ENCODE assay signal across 8 mouse cellular contexts in genomic region chr11:21238279-21239020, GRCm38 (mm10). TPM values are rescaled to one million over a fixed set of nuclear protein-coding genes. Genes with fewer than 3 reads are reported as not detected.
DNase-seq lines count a peak whose midpoint lies in the region; ATAC-seq and TF ChIP-seq lines count a peak whose summit lies in the region.

No protein-coding gene starts in this region.

- H3K4me2 ChIP-seq in embryonic facial prominence, embryonic 11.5 days (ENCODE audit: low read depth, low read length): peak overlapping the region; percentile 67
- peak overlapping the region; percentile 80 for H3K4me2 ChIP-seq in heart, embryonic 13.5 days
- peak overlapping the region; percentile 62 for H3K4me2 ChIP-seq in limb, embryonic 11.5 days (ENCODE audit: low read depth, severe bottlenecking)
- peak overlapping the region; percentile 67 for H3K4me2 ChIP-seq in midbrain, embryonic 12.5 days (replicated peaks)
- H3K4me2 ChIP-seq in stomach, embryonic 14.5 days (replicated peaks; ENCODE audit: low read depth, low read length): peak overlapping the region; percentile 63

- H3K9me3 ChIP-seq in G1E (replicated peaks): no peaks in the 10 kb centered on the region
- H3K9me3 ChIP-seq in embryonic facial prominence, embryonic 11.5 days (replicated peaks; ENCODE audit: control insufficient read depth, low read length): no peaks in the 10 kb centered on the region
- H3K9me3 ChIP-seq in heart, embryonic 13.5 days: no peaks in the 10 kb centered on the region
- no peaks in the 10 kb centered on the region for H3K9me3 ChIP-seq in limb, embryonic 11.5 days (ENCODE audit: control insufficient read depth, low read length)
- H3K9me3 ChIP-seq in midbrain, embryonic 12.5 days: no peaks in the 10 kb centered on the region
- no peaks in the 10 kb centered on the region for H3K9me3 ChIP-seq in stomach, embryonic 14.5 days (ENCODE audit: control insufficient read depth, low read depth, low read length)

- TF ChIP-seq CTCF in G1E (IDR thresholded peaks at IDR 0.05; ENCODE audit: low read depth, low read length): no peak

- H3K4me3 ChIP-seq in G1E (ENCODE audit: low read depth, low read length): peak overlapping the region; percentile 93
- peak overlapping the region; percentile 96 for H3K4me3 ChIP-seq in embryonic facial prominence, embryonic 11.5 days (ENCODE audit: low read depth, low read length)
- H3K4me3 ChIP-seq in heart, embryonic 13.5 days: peak overlapping the region; percentile 95
- H3K4me3 ChIP-seq in limb, embryonic 11.5 days (ENCODE audit: low read depth, low read length): peak overlapping the region; percentile 77
- peak overlapping the region; percentile 90 for H3K4me3 ChIP-seq in midbrain, embryonic 12.5 days
- H3K4me3 ChIP-seq in stomach, embryonic 14.5 days (ENCODE audit: low read depth, low read length): peak overlapping the region; percentile 89

- H3K36me3 ChIP-seq in G1E (replicated peaks): no peaks in the 10 kb centered on the region
- no peaks in the 10 kb centered on the region for H3K36me3 ChIP-seq in embryonic facial prominence, embryonic 11.5 days (replicated peaks; ENCODE audit: control insufficient read depth, insufficient read depth, low read depth, low read length)
- no peaks in the 10 kb centered on the region for H3K36me3 ChIP-seq in heart, embryonic 13.5 days
- H3K36me3 ChIP-seq in limb, embryonic 11.5 days (ENCODE audit: control insufficient read depth, insufficient read depth, low read length): no peaks in the 10 kb centered on the region
- H3K36me3 ChIP-seq in midbrain, embryonic 12.5 days: no peaks in the 10 kb centered on the region
- H3K36me3 ChIP-seq in stomach, embryonic 14.5 days (ENCODE audit: control insufficient read depth, insufficient read depth, low read length): no peaks in the 10 kb centered on the region

- no peak for ATAC-seq in G1E (ENCODE audit: extremely low read depth, insufficient number of reproducible peaks, low FRiP score, poor library complexity, severe bottlenecking)
- peak; percentile 92 for ATAC-seq in embryonic facial prominence, embryonic 11.5 days (replicated peaks; ENCODE audit: insufficient number of reproducible peaks, low FRiP score, low TSS enrichment, low read depth)
- ATAC-seq in heart, embryonic 13.5 days (ENCODE audit: extremely low read depth, insufficient number of reproducible peaks, low FRiP score, low TSS enrichment): peak; percentile 69
- ATAC-seq in limb, embryonic 11.5 days (ENCODE audit: insufficient number of reproducible peaks, low FRiP score, low TSS enrichment, low read depth): peak; percentile 87
- ATAC-seq in midbrain, embryonic 12.5 days (ENCODE audit: low FRiP score, low read depth): peak; percentile 90
- peak; percentile 85 for ATAC-seq in stomach, embryonic 14.5 days (ENCODE audit: insufficient number of reproducible peaks, insufficient read depth, low FRiP score, low read depth)

- no peaks in the 10 kb centered on the region for H3K27me3 ChIP-seq in G1E (ENCODE audit: insufficient read depth, low read length)
- no peaks in the 10 kb centered on the region for H3K27me3 ChIP-seq in embryonic facial prominence, embryonic 11.5 days (ENCODE audit: control insufficient read depth, insufficient read depth, low read length)
- no peaks in the 10 kb centered on the region for H3K27me3 ChIP-seq in heart, embryonic 13.5 days (replicated peaks)
- no peaks in the 10 kb centered on the region for H3K27me3 ChIP-seq in limb, embryonic 11.5 days (ENCODE audit: control insufficient read depth, insufficient read depth, low read length)
- H3K27me3 ChIP-seq in midbrain, embryonic 12.5 days: no peaks in the 10 kb centered on the region
- H3K27me3 ChIP-seq in stomach, embryonic 14.5 days (ENCODE audit: control insufficient read depth, insufficient read depth, low read length): no peaks in the 10 kb centered on the region

- peaks cover 13% of the 10 kb centered on the region for H3K4me1 ChIP-seq in G1E (ENCODE audit: insufficient read depth, low read depth, low read length)
- no peaks in the 10 kb centered on the region for H3K4me1 ChIP-seq in embryonic facial prominence, embryonic 11.5 days (ENCODE audit: control insufficient read depth, insufficient read depth, low read length)
- H3K4me1 ChIP-seq in heart, embryonic 13.5 days: peaks cover 31% of the 10 kb centered on the region
- no peaks in the 10 kb centered on the region for H3K4me1 ChIP-seq in limb, embryonic 11.5 days (ENCODE audit: control insufficient read depth, insufficient read depth, low read length)
- peaks cover 10% of the 10 kb centered on the region for H3K4me1 ChIP-seq in midbrain, embryonic 12.5 days
- peaks cover 10% of the 10 kb centered on the region for H3K4me1 ChIP-seq in stomach, embryonic 14.5 days (ENCODE audit: control insufficient read depth, insufficient read depth, low read length)

- peak; percentile 67 for DNase-seq in adrenal gland, postnatal 14 days
- no peak for DNase-seq in adrenal gland, adult 2 months
- DNase-seq in G1E (ENCODE audit: low spot score): peak; percentile 53
- peak; percentile 73 for DNase-seq in embryonic facial prominence, embryonic 11.5 days (ENCODE audit: low spot score)
- DNase-seq in limb, embryonic 11.5 days (ENCODE audit: low spot score): no peak

- H3K27ac ChIP-seq in embryonic facial prominence, embryonic 11.5 days (replicated peaks; ENCODE audit: low read depth, low read length): peak overlapping the region; percentile 95
- H3K27ac ChIP-seq in heart, embryonic 13.5 days (replicated peaks): peak overlapping the region; percentile 98
- peak overlapping the region; percentile 97 for H3K27ac ChIP-seq in limb, embryonic 11.5 days (replicated peaks; ENCODE audit: low read depth, low read length)
- H3K27ac ChIP-seq in midbrain, embryonic 12.5 days (replicated peaks): peak overlapping the region; percentile 97
- peak overlapping the region; percentile 95 for H3K27ac ChIP-seq in stomach, embryonic 14.5 days (ENCODE audit: low read length)

- peak overlapping the region; percentile 99 for H3K9ac ChIP-seq in embryonic facial prominence, embryonic 11.5 days (replicated peaks; ENCODE audit: low read length)
- peak overlapping the region; percentile 99 for H3K9ac ChIP-seq in heart, embryonic 13.5 days
- peak overlapping the region; percentile 99 for H3K9ac ChIP-seq in limb, embryonic 11.5 days (ENCODE audit: low read length)
- H3K9ac ChIP-seq in midbrain, embryonic 12.5 days (replicated peaks): peak overlapping the region; percentile 98
- peak overlapping the region; percentile 98 for H3K9ac ChIP-seq in stomach, embryonic 14.5 days (replicated peaks; ENCODE audit: low read depth, low read length)

- under 1% methylated on average over 25 of the region's 65 CpGs for WGBS in embryonic facial prominence, embryonic 11.5 days
- WGBS in heart, embryonic 13.5 days: 1% methylated on average over 63 of the region's 65 CpGs
- WGBS in limb, embryonic 11.5 days: under 1% methylated on average over 64 of the region's 65 CpGs
- 2% methylated on average over 28 of the region's 65 CpGs for WGBS in midbrain, embryonic 12.5 days
- WGBS in stomach, embryonic 14.5 days: 2% methylated on average over 45 of the region's 65 CpGs

RNA-seq across cellular contexts. Expression of gene Vps54, which starts 0.6 kb away (rescaled TPM):
- 33.3 and 37.9 TPM in 2 replicates for total RNA-seq in adrenal gland, postnatal 14 days (2021)
- 10 to 100 TPM; 28.3 to 34.6 TPM for total RNA-seq in adrenal gland, adult 2 months (2021)
- 2.1 and 3.2 TPM in 2 replicates for polyA plus RNA-seq in adrenal gland, adult 2 months (2012; rRNA removed)
- total RNA-seq in G1E (2014; fragmentation: Nextera tagmentation): 42.9 and 61.4 TPM in 2 replicates
- 55.4 and 58.4 TPM in 2 replicates for total RNA-seq in G1E (2017)
- polyA plus RNA-seq in G1E (2012): 1.4 and 1.7 TPM in 2 replicates
- polyA plus RNA-seq in embryonic facial prominence, embryonic 11.5 days (2014; fragmentation: Nextera tagmentation; extraction: Ambion mirVana): 15.1 and 19.5 TPM in 2 replicates
- polyA plus RNA-seq in heart, embryonic 13.5 days (2015; fragmentation: Nextera tagmentation; extraction: Ambion mirVana): 7.0 and 7.7 TPM in 2 replicates
- 14.9 and 17.6 TPM in 2 replicates for polyA plus RNA-seq in limb, embryonic 11.5 days (2014; fragmentation: Nextera tagmentation; extraction: Ambion mirVana)
- 15.5 and 18.5 TPM in 2 replicates for polyA plus RNA-seq in midbrain, embryonic 12.5 days (2016; fragmentation: Nextera tagmentation; extraction: Ambion mirVana)
- polyA plus RNA-seq in stomach, embryonic 14.5 days (2014; fragmentation: Nextera tagmentation; extraction: Ambion mirVana): 17.0 and 17.1 TPM in 2 replicates

Comparison
In these comparisons a context has a peak if more than half of its experiments do, and no peak if none do; other contexts are left out.
1. DNase-seq: peak in adrenal gland, postnatal 14 days (single experiment), G1E (single experiment) and embryonic facial prominence, embryonic 11.5 days (single experiment); none in adrenal gland, adult 2 months (single experiment) and limb, embryonic 11.5 days (single experiment).
2. Peak in every context shown above with its lines, with median percentiles within 50 percentile points of each other: H3K4me3 ChIP-seq, H3K27ac ChIP-seq, H3K4me2 ChIP-seq and H3K9ac ChIP-seq.